Mouse (Mus musculus) olfactory bulb, adult 2 months (tissue): ENCODE results near the gene Prkn. TPM values are rescaled to one million over a fixed set of nuclear protein-coding genes. Genes with fewer than 3 reads are reported as not detected.

Source experiments
- H3K27ac ChIP-seq: fragments of 200-500 bp; 2 replicates; pipeline ENCODE4 v1.5.1; 2012; ENCODE audit warnings: low read depth, low read length; ENCODE audit not compliant: insufficient read depth
- H3K4me1 ChIP-seq: fragments of 200-500 bp; 2 replicates; pipeline ENCODE4 v1.6.1; 2012; ENCODE audit warnings: low read length; ENCODE audit not compliant: control insufficient read depth, insufficient read depth
- H3K4me3 ChIP-seq: fragments of 200-500 bp; 2 replicates; pipeline ENCODE4 v1.5.1; 2012; ENCODE audit warnings: mild to moderate bottlenecking, low read depth, low read length, moderate library complexity; ENCODE audit not compliant: insufficient read depth
- CTCF ChIP-seq: fragments of 200-500 bp; IDR thresholded peaks from 2 replicates; pipeline ENCODE4 v1.5.1; 2012; ENCODE audit warnings: low read depth, mild to moderate bottlenecking, low read length, moderate library complexity; ENCODE audit not compliant: insufficient read depth
- POLR2A ChIP-seq: fragments of 200-500 bp; IDR thresholded peaks from 2 replicates; pipeline ENCODE4 v1.6.1; 2012; ENCODE audit warnings: mild to moderate bottlenecking, low read depth, low read length, moderate library complexity; ENCODE audit not compliant: insufficient read depth
- WGBS: fragments of 180-500 bp; shearing (Covaris S2); methylation state at CpG from one replicate; pipeline ENCODE4 v1.1.7; 2018; 5-methylcytosine and 5-hydroxymethylcytosine counted together
- polyA plus RNA-seq: library from polyadenylated mRNA; stranded (reverse); fragments of >200 nt; gene quantifications from 2 replicates; pipeline ENCODE4 v1.2.4, GENCODE M21; 2012; ENCODE audit warnings: low replicate concordance; ENCODE audit not compliant: missing spikeins, insufficient read depth, insufficient read length

Prkn gene
- polyA plus RNA-seq, 1 experiment: not detected

DNA sequence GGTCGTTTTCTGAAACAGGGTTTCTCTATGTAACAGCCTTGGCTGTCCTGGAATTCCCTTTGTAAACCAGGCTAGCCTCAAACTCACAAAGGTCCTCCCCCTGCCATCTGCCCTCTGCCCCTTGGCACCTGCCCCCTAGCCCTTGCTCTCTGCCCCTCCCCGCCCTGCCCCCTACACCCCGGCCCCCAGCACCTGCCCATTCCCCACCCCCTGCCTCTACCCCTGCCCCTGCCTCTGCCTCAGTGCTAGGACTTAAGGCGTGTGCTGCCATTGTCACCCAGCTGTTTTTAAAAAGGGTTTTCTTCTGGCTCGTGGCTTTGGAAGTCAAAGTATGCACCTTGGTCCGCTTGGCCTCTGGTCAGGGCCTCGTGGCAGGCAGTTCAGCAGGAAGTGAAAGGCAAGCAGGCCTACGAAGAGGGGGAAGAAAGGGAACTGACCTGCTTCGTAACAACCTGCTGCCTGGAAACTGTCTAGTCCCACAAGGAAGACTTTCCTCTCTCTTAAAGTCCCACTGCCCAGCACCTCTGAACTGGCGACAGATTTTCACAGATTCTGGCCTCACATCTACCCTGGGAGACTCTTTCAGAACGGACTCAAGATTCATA is 1190.5 kb downstream of the Prkn start:
- Histone ChIP-seq H3K27ac (peak overlapping the region; percentile 39; the same call in 1 of the 2 replicates), H3K4me1 (peaks cover 19% of the 10 kb centered on the region), H3K4me3 (peak overlapping the region; percentile 42)
- WGBS: 23% methylated on average over 11 of the region's 11 CpGs
- TF ChIP-seq CTCF: no peak

- H3K4me1 ChIP-seq: peaks cover 19% of the 10 kb centered on the region
- no peak overlapping the region for H3K4me3 ChIP-seq
- WGBS: 2% methylated on average over 10 of the region's 10 CpGs
- peak overlapping the region; percentile 1; the same call in 1 of the 2 replicates for H3K27ac ChIP-seq
- TF ChIP-seq CTCF: 0 out of 2 replicates have a peak, but pooled peaks have one; percentile 19
- TF ChIP-seq POLR2A: no peak
These were observed 1191.2 kb downstream of the Prkn start for GRCm38 (mm10) chr17:12031203-12031942.

DNA sequence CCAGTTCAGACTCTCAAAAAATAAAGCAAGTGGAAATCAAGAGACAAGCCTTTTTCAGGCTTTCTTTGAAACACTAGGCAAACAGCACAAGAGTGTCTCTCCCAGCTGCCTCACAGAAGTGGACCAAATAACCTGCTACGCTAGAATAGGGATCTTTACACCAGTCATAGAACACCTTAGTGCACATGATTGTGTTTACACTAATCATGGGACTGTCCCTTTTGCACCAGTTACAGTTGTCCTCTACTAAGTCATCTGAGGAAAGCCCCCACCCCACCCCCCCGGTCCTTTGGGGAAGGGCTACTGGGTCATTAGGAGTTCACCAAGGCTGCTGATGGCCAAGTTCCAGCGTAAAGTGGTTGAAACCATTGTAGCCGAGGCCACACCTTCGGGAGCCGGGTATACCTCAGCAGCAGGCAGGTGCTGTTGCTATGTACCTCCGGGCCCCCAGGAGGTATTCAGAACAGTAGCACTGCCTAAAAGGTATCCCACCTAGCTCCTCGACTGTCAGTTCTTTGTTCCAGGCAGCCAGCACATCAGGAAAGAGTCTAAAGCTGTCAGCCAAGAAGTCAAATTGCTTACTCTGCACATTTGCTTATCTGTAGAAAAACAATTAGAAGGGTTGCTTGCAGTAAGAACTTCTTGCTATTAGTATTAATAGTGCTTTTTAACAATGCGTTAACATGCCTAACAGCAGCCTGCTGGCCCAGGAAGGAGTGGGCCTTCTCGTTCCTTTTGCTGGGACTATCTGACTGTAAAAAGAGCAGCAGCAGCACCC is 1192.0 kb downstream of the Prkn start:
- H3K27ac ChIP-seq: no peak overlapping the region
- TF ChIP-seq POLR2A: no peak
- TF ChIP-seq CTCF: no peak
- H3K4me3 ChIP-seq: no peak overlapping the region
- WGBS: 72% methylated on average over 10 of the region's 10 CpGs
- H3K4me1 ChIP-seq: peaks cover 19% of the 10 kb centered on the region

DNA sequence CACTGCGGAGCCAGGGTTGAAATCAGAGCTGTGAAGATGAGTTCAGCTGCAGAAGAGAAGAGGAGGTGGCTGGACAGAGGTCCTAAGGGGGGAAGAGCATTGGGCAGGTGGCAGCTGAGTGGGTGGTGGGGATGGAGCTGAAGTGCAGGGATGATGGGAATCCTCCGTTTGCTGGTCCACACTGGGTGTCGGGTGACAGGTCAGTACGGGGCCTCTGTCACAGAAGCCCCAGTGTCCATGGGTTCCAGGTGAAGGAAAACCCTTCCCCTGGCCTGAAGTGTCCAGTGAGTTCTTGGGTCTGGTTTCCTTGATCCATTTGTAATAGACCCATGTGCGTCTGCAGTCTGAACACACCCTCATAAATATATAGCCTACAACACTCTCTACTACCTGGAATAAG is 1195.2 kb downstream of the Prkn start:
- WGBS: 69% methylated on average over 5 of the region's 5 CpGs
- TF ChIP-seq POLR2A (no peak), CTCF (no peak)
- no peak overlapping the region for H3K4me3 ChIP-seq
- no peak overlapping the region for H3K27ac ChIP-seq
- H3K4me1 ChIP-seq: peaks cover 9% of the 10 kb centered on the region; the same call in 1 of the 2 replicates

DNA sequence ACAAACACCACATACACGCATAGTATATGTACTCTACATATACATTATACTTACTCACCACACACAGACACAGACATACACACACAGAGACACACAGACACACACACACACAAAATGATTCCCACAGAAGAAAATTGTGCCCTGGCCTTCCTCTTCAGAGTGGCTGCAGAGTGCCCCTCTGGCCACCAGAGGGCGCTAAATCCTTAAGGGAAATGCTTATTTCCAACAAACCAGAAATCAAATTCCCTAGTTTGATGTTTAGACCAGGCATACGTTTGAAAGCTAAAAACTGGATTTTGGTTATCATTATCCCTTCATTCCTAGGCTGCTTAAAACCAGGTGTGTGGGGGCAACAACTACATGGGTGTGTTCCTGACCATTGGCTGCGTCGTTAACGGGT is 1196.0 kb downstream of the Prkn start:
- no peak overlapping the region for H3K4me3 ChIP-seq
- 43% methylated on average over 6 of the region's 6 CpGs for WGBS
- no peak overlapping the region for H3K27ac ChIP-seq
- peak; percentile 63; the same call in 1 of the 2 replicates for TF ChIP-seq CTCF
- no peak for TF ChIP-seq POLR2A
- peaks cover 9% of the 10 kb centered on the region; the same call in 1 of the 2 replicates for H3K4me1 ChIP-seq

DNA sequence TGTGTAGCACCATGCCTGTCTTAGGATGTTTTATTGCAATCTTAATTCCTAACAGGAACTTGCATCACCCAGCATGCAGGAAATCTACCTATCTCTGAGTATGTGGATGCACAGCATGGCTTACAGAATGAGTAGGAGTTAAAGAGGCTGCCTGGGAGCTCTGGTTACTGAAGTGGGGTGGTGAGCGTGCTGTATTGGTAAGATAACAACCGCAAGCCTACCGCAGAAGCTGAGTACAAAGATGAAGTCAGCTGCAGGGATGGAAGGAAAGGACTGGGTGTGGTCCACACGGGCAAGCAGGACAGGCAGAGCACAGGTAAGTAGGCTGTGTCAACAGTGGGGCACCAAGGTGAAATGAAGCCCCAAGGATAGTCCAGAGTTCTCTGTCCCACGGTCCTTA is 1196.9 kb downstream of the Prkn start:
- Histone ChIP-seq H3K27ac (no peak overlapping the region), H3K4me1 (peaks cover 13% of the 10 kb centered on the region; the same call in 1 of the 2 replicates), H3K4me3 (no peak overlapping the region)
- WGBS: 66% methylated on average over 5 of the region's 5 CpGs
- TF ChIP-seq POLR2A (no peak), CTCF (no peak)

GRCm38 (mm10) chr17:12037574-12037973 is 1197.4 kb downstream of the Prkn start:
- 96% methylated on average over 2 of the region's 2 CpGs for WGBS
- TF ChIP-seq POLR2A (no peak), CTCF (no peak)
- Histone ChIP-seq H3K27ac (no peak overlapping the region), H3K4me3 (no peak overlapping the region), H3K4me1 (peaks cover 14% of the 10 kb centered on the region; the same call in 1 of the 2 replicates)

DNA sequence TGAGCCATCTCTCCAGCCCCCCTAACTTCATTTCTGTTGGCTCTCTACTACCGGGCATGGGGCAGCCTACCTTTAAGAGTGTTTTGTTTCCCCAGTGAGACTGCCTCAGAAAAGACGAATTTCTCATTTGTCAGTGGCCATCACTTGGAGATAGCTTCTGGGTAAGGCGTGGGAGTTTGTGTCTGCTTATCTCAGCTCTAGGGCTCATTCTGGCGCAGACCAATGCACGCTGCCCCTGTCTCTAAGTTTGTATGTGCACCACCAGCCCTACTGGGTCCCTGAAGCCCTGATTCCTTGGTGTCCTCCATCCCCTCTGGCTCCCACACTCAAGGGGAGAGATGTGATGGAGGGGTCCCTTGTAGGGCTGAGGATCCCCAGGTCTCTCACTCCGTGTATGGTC is 1198.3 kb downstream of the Prkn start:
- 75% methylated on average over 6 of the region's 6 CpGs for WGBS
- no peak overlapping the region for H3K4me3 ChIP-seq
- TF ChIP-seq POLR2A (no peak), CTCF (no peak)
- H3K27ac ChIP-seq: no peak overlapping the region
- peaks cover 16% of the 10 kb centered on the region for H3K4me1 ChIP-seq

GRCm38 (mm10) chr17:12039188-12039587 is 1199.0 kb downstream of the Prkn start:
- H3K4me1 ChIP-seq: peaks cover 14% of the 10 kb centered on the region
- H3K4me3 ChIP-seq: no peak overlapping the region
- H3K27ac ChIP-seq: no peak overlapping the region
- TF ChIP-seq CTCF (peak; percentile 98), POLR2A (no peak)
- under 1% methylated on average over 9 of the region's 9 CpGs for WGBS
